Mouse (Mus musculus): ENCODE data around the gene Frmd7. TPM values are rescaled to one million over a fixed set of nuclear protein-coding genes. Genes with fewer than 3 reads are reported as not detected.

The Frmd7 gene
- polyA plus RNA-seq (2015; fragmentation: Nextera tagmentation; extraction: Ambion mirVana) = 0.10 TPM in 1 of 2 replicates, not detected in the other

DNA sequence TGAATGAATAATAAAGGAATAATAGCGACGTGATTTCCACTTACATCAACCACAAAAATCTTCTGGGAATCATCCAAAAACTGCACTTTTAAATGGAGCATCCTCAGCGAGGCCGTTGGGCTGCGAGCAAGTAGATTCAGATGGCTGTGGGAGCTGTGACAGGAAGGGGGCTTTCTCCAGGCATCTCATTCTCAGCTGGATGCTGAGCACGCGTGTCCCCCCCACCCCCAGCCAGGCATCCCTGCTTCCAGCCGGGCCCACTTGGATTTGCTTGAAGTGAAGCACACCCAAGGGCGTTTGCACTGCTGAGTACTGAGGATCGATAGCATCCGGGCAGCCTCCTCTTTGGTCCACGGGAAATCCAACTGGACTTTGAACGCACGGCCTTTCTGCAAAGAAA lies at the start of gene Frmd7:
TSS of gene Frmd7 (minus strand) at position 101 of the 400 bp plus-strand sequence.
- ATAC-seq (ENCODE audit: low FRiP score, low TSS enrichment) = no peak
- Histone ChIP-seq H3K36me3 (ENCODE audit: insufficient read depth, low read length) (no peaks in the 10 kb centered on the region), H3K9me3 (ENCODE audit: low read length) (no peaks in the 10 kb centered on the region), H3K4me1 (ENCODE audit: insufficient read depth, low read length) (no peaks in the 10 kb centered on the region), H3K4me3 (ENCODE audit: low read length) (no peak within 1 kb of the TSS), H3K27ac (ENCODE audit: low read length) (no peak within 1 kb of the TSS), H3K4me2 (replicated peaks; ENCODE audit: low read depth, low read length) (no peak within 1 kb of the TSS), H3K27me3 (ENCODE audit: insufficient read depth, low read length) (peaks cover 11% of the 10 kb centered on the region; the same call in 1 of the 2 replicates), H3K9ac (replicated peaks; ENCODE audit: low read length) (no peak within 1 kb of the TSS)
- WGBS = 74% methylated on average over 14 of the region's 14 CpGs

- peaks cover 5% of the 10 kb centered on the region; the same call in 1 of the 2 replicates for H3K27me3 ChIP-seq (ENCODE audit: insufficient read depth, low read length)
- no peak for ATAC-seq (ENCODE audit: low FRiP score, low TSS enrichment)
Observed at GRCm38 (mm10) chrX:50991324-50991723, 48.8 kb upstream of the Frmd7 start.

GRCm38 (mm10) chrX:50989940-50990339 lies 47.4 kb upstream of the Frmd7 start:
- H3K4me2 ChIP-seq (replicated peaks; ENCODE audit: low read depth, low read length) = no peak overlapping the region
- H3K27ac ChIP-seq (ENCODE audit: low read length) = no peak overlapping the region
- peaks cover 5% of the 10 kb centered on the region; the same call in 1 of the 2 replicates for H3K27me3 ChIP-seq (ENCODE audit: insufficient read depth, low read length)
- no peak overlapping the region for H3K4me3 ChIP-seq (ENCODE audit: low read length)
- no peaks in the 10 kb centered on the region for H3K36me3 ChIP-seq (ENCODE audit: insufficient read depth, low read length)
- 88% methylated on average over 6 of the region's 6 CpGs for WGBS
- no peak overlapping the region for H3K9ac ChIP-seq (replicated peaks; ENCODE audit: low read length)
- no peak for ATAC-seq (ENCODE audit: low FRiP score, low TSS enrichment)
- H3K4me1 ChIP-seq (ENCODE audit: insufficient read depth, low read length) = no peaks in the 10 kb centered on the region
- no peaks in the 10 kb centered on the region for H3K9me3 ChIP-seq (ENCODE audit: low read length)

More at GRCm38 (mm10) chrX:50991324-50991723, 48.8 kb upstream of the Frmd7 start:
- Histone ChIP-seq H3K36me3 (ENCODE audit: insufficient read depth, low read length) (no peaks in the 10 kb centered on the region), H3K4me2 (replicated peaks; ENCODE audit: low read depth, low read length) (no peak overlapping the region), H3K9me3 (ENCODE audit: low read length) (no peaks in the 10 kb centered on the region), H3K4me3 (ENCODE audit: low read length) (no peak overlapping the region), H3K9ac (replicated peaks; ENCODE audit: low read length) (no peak overlapping the region), H3K4me1 (ENCODE audit: insufficient read depth, low read length) (no peaks in the 10 kb centered on the region), H3K27ac (ENCODE audit: low read length) (no peak overlapping the region)
- 89% methylated on average over 5 of the region's 5 CpGs for WGBS

GRCm38 (mm10) chrX:50988581-50988980 lies 46.1 kb upstream of the Frmd7 start:
- H3K4me3 ChIP-seq (ENCODE audit: low read length) = no peak overlapping the region

DNA sequence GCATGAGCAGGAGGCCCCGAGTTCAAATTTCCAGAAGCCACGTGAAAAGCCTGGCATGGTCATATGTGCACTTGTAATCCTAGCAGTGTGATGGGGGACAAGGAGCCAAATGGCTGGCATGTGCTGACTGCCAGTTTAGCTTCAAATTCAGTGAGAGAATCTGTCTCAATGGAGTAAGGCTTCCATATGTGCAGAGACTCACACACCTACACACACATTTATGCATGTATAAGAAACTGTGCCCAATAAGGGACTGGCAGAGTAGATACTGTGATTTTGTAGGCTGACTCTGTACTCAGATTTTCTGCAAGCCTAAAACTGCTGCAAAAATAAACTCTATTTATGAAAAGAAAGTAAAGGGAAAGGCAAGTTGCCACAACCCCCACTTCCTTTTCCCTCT lies 35.9 kb upstream of the Frmd7 start:
- Histone ChIP-seq H3K4me2 (replicated peaks; ENCODE audit: low read depth, low read length) (no peak overlapping the region), H3K9me3 (ENCODE audit: low read length) (no peaks in the 10 kb centered on the region), H3K27me3 (ENCODE audit: insufficient read depth, low read length) (no peaks in the 10 kb centered on the region; the same call in 1 of the 2 replicates), H3K27ac (ENCODE audit: low read length) (no peak overlapping the region), H3K9ac (replicated peaks; ENCODE audit: low read length) (no peak overlapping the region), H3K4me3 (ENCODE audit: low read length) (no peak overlapping the region), H3K4me1 (ENCODE audit: insufficient read depth, low read length) (no peaks in the 10 kb centered on the region), H3K36me3 (ENCODE audit: insufficient read depth, low read length) (no peaks in the 10 kb centered on the region)
- no peak for ATAC-seq (ENCODE audit: low FRiP score, low TSS enrichment)
- WGBS = 73% methylated on average over 2 of the region's 2 CpGs

More at GRCm38 (mm10) chrX:50988581-50988980, 46.1 kb upstream of the Frmd7 start:
- ATAC-seq (ENCODE audit: low FRiP score, low TSS enrichment) = no peak
- no peak overlapping the region for H3K27ac ChIP-seq (ENCODE audit: low read length)
- 52% methylated on average over 1 of the region's 1 CpGs for WGBS
- H3K4me2 ChIP-seq (replicated peaks; ENCODE audit: low read depth, low read length) = no peak overlapping the region
- no peaks in the 10 kb centered on the region for H3K36me3 ChIP-seq (ENCODE audit: insufficient read depth, low read length)
- H3K9me3 ChIP-seq (ENCODE audit: low read length) = no peaks in the 10 kb centered on the region
- H3K27me3 ChIP-seq (ENCODE audit: insufficient read depth, low read length) = peaks cover 5% of the 10 kb centered on the region; the same call in 1 of the 2 replicates
- H3K4me1 ChIP-seq (ENCODE audit: insufficient read depth, low read length) = no peaks in the 10 kb centered on the region
- H3K9ac ChIP-seq (replicated peaks; ENCODE audit: low read length) = no peak overlapping the region

- Histone ChIP-seq H3K27me3 (ENCODE audit: insufficient read depth, low read length) (peaks cover 7% of the 10 kb centered on the region), H3K9ac (replicated peaks; ENCODE audit: low read length) (no peak overlapping the region), H3K27ac (ENCODE audit: low read length) (no peak overlapping the region), H3K36me3 (ENCODE audit: insufficient read depth, low read length) (no peaks in the 10 kb centered on the region), H3K4me3 (ENCODE audit: low read length) (no peak overlapping the region), H3K4me2 (replicated peaks; ENCODE audit: low read depth, low read length) (no peak overlapping the region), H3K4me1 (ENCODE audit: insufficient read depth, low read length) (no peaks in the 10 kb centered on the region), H3K9me3 (ENCODE audit: low read length) (no peaks in the 10 kb centered on the region)
- ATAC-seq (ENCODE audit: low FRiP score, low TSS enrichment) = no peak
- WGBS = 82% methylated on average over 4 of the region's 4 CpGs
Observed at GRCm38 (mm10) chrX:50972145-50972544, 29.6 kb upstream of the Frmd7 start.

- no peaks in the 10 kb centered on the region for H3K9me3 ChIP-seq (ENCODE audit: low read length)
- H3K9ac ChIP-seq (replicated peaks; ENCODE audit: low read length) = no peak overlapping the region
- peaks cover 12% of the 10 kb centered on the region for H3K27me3 ChIP-seq (ENCODE audit: insufficient read depth, low read length)
- ATAC-seq (ENCODE audit: low FRiP score, low TSS enrichment) = no peak
- 85% methylated on average over 5 of the region's 5 CpGs for WGBS
- H3K4me3 ChIP-seq (ENCODE audit: low read length) = no peak overlapping the region
- H3K27ac ChIP-seq (ENCODE audit: low read length) = no peak overlapping the region
- no peaks in the 10 kb centered on the region for H3K4me1 ChIP-seq (ENCODE audit: insufficient read depth, low read length)
- no peaks in the 10 kb centered on the region for H3K36me3 ChIP-seq (ENCODE audit: insufficient read depth, low read length)
- no peak overlapping the region for H3K4me2 ChIP-seq (replicated peaks; ENCODE audit: low read depth, low read length)
Observed at GRCm38 (mm10) chrX:50969907-50970306, 27.4 kb upstream of the Frmd7 start.

DNA sequence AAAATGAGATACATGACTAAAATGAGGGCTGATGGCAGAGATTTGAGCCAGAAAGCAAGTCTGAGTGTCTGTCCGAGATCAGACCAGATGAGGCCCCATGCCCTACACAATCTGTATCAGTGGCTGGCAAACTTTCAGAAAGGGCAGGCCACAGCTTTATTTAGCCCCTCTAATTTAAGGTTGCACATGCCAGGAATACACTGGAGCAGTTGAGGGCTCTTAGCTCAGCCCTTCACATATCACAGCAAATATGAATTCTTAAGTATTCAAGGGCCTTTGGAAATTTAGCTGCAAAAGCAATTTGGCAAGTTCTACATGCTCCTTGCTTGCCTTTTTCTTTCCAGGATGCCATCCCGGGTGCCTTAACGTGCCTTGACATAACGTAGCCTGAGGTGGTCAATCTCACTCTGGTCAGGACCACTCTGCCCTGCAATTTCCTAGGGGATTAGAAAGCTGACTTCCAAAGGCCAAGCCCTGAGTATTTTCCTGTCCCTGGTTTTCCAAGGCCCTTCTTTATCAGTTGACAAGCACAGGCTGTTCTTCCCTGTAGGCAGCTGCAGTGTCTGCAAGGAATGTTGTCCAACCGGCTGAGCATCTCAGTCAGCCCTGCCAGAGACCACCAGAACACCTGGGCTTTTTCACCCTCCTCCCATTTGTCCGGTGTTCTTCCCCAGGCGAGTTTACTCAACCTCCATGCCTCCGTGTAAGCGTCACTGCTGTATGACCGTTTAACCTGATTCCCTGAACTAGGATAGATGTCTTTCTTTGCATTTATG lies 25.8 kb upstream of the Frmd7 start:
- H3K4me2 ChIP-seq (replicated peaks; ENCODE audit: low read depth, low read length) = no peak overlapping the region
- peaks cover 12% of the 10 kb centered on the region for H3K27me3 ChIP-seq (ENCODE audit: insufficient read depth, low read length)
- H3K9me3 ChIP-seq (ENCODE audit: low read length) = no peaks in the 10 kb centered on the region
- no peak for ATAC-seq (ENCODE audit: low FRiP score, low TSS enrichment)
- H3K36me3 ChIP-seq (ENCODE audit: insufficient read depth, low read length) = no peaks in the 10 kb centered on the region
- 53% methylated on average over 10 of the region's 10 CpGs for WGBS
- H3K27ac ChIP-seq (ENCODE audit: low read length) = no peak overlapping the region
- H3K4me3 ChIP-seq (ENCODE audit: low read length) = no peak overlapping the region
- H3K4me1 ChIP-seq (ENCODE audit: insufficient read depth, low read length) = no peaks in the 10 kb centered on the region
- H3K9ac ChIP-seq (replicated peaks; ENCODE audit: low read length) = no peak overlapping the region

DNA sequence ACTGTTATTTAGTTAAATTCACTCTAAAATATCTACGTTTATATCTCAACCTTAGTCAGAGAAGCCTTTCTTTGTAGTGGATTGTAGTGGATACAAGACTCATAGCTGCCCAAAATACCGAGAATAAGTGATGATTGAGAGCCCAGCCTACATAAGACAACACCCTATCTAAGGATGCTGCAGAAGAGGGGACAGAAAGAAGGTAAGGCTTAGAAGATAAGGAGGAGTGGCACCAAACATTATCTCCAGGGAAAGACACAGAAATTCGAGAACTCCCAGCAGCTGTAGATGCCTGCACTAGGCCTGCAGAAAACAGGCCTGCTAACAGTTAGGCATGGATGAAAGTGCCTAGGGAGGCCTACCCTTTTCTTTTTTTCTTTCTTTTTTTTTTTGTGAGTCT lies 22.6 kb upstream of the Frmd7 start:
- Histone ChIP-seq H3K27me3 (ENCODE audit: insufficient read depth, low read length) (peaks cover 8% of the 10 kb centered on the region; the same call in 1 of the 2 replicates), H3K36me3 (ENCODE audit: insufficient read depth, low read length) (no peaks in the 10 kb centered on the region), H3K4me3 (ENCODE audit: low read length) (no peak overlapping the region), H3K9me3 (ENCODE audit: low read length) (no peaks in the 10 kb centered on the region), H3K4me2 (replicated peaks; ENCODE audit: low read depth, low read length) (no peak overlapping the region), H3K4me1 (ENCODE audit: insufficient read depth, low read length) (no peaks in the 10 kb centered on the region), H3K9ac (replicated peaks; ENCODE audit: low read length) (no peak overlapping the region), H3K27ac (ENCODE audit: low read length) (no peak overlapping the region)
- no peak for ATAC-seq (ENCODE audit: low FRiP score, low TSS enrichment)
- WGBS = 64% methylated on average over 3 of the region's 3 CpGs

GRCm38 (mm10) chrX:50962955-50963354 lies 20.4 kb upstream of the Frmd7 start:
- Histone ChIP-seq H3K9me3 (ENCODE audit: low read length) (no peaks in the 10 kb centered on the region), H3K27me3 (ENCODE audit: insufficient read depth, low read length) (peaks cover 8% of the 10 kb centered on the region; the same call in 1 of the 2 replicates), H3K4me3 (ENCODE audit: low read length) (no peak overlapping the region), H3K36me3 (ENCODE audit: insufficient read depth, low read length) (no peaks in the 10 kb centered on the region), H3K27ac (ENCODE audit: low read length) (no peak overlapping the region), H3K4me1 (ENCODE audit: insufficient read depth, low read length) (no peaks in the 10 kb centered on the region), H3K4me2 (replicated peaks; ENCODE audit: low read depth, low read length) (no peak overlapping the region), H3K9ac (replicated peaks; ENCODE audit: low read length) (no peak overlapping the region)
- 66% methylated on average over 6 of the region's 6 CpGs for WGBS
- no peak for ATAC-seq (ENCODE audit: low FRiP score, low TSS enrichment)

All from kidney, embryonic 16.5 days (tissue).